Mouse (Mus musculus) limb, embryonic 14.5 days (tissue): Measurements from ENCODE around the gene Hist1h4c. TPM values are rescaled to one million over a fixed set of nuclear protein-coding genes. Genes with fewer than 3 reads are reported as not detected.

Source experiments
- ATAC-seq: fragments of 200-750 bp; cut with Nextera tagmentation; 2 replicates; pipeline ENCODE4 v1.8.0; 2017; ENCODE audit warnings: low read depth, moderate number of reproducible peaks, moderate TSS enrichment; ENCODE audit not compliant: low FRiP score
- DNase-seq: peaks from one replicate; pipeline ENCODE4 v3.0.0-alpha.2; 2015; ENCODE audit warnings: low spot score
- H3K27ac ChIP-seq: fragments of 300-500 bp; sonication (generic); replicated peaks from 2 replicates; pipeline ENCODE4 v1.5.1; 2014; ENCODE audit warnings: low read depth, mild to moderate bottlenecking, low read length, moderate library complexity, mixed read lengths
- H3K27me3 ChIP-seq: fragments of 300-500 bp; sonication (generic); 2 replicates; pipeline ENCODE4 v1.6.1; 2014; ENCODE audit warnings: low read length, mixed read lengths; ENCODE audit not compliant: control insufficient read depth, insufficient read depth
- H3K36me3 ChIP-seq: fragments of 300-500 bp; sonication (generic); 2 replicates; pipeline ENCODE4 v1.6.1; 2014; ENCODE audit warnings: mild to moderate bottlenecking, low read length, moderate library complexity, mixed read lengths; ENCODE audit not compliant: control insufficient read depth, insufficient read depth
- H3K4me1 ChIP-seq: fragments of 300-500 bp; sonication (generic); 2 replicates; pipeline ENCODE4 v1.6.1; 2014; ENCODE audit warnings: antibody characterized with exemption, low read length, mixed read lengths; ENCODE audit not compliant: control insufficient read depth, insufficient read depth
- H3K4me2 ChIP-seq: fragments of 300-500 bp; sonication (generic); replicated peaks from 2 replicates; pipeline ENCODE4 v1.6.1; 2014; ENCODE audit warnings: low read depth, mild to moderate bottlenecking, low read length, moderate library complexity; ENCODE audit not compliant: severe bottlenecking
- H3K4me3 ChIP-seq: fragments of 300-500 bp; sonication (generic); replicated peaks from 2 replicates; pipeline ENCODE4 v1.5.1; 2014; ENCODE audit warnings: low read length
- H3K9ac ChIP-seq: fragments of 300-500 bp; sonication (generic); 2 replicates; pipeline ENCODE4 v1.6.1; 2014; ENCODE audit warnings: mild to moderate bottlenecking, low read depth, low read length, moderate library complexity; ENCODE audit not compliant: severe bottlenecking
- H3K9me3 ChIP-seq: fragments of 300-500 bp; sonication (generic); 2 replicates; pipeline ENCODE4 v1.6.1; 2016; ENCODE audit warnings: low read length; ENCODE audit not compliant: control insufficient read depth
- POLR2A ChIP-seq: fragments of 200-500 bp; IDR thresholded peaks from 2 replicates; pipeline ENCODE4 v1.8.0; 2012; ENCODE audit warnings: inconsistent platforms, mild to moderate bottlenecking, moderate library complexity, borderline replicate concordance; ENCODE audit not compliant: insufficient read depth, insufficient read length; ENCODE audit errors: extremely low read depth
- WGBS: fragments of 180-500 bp; shearing (Covaris S2); extraction: QIAGEN DNeasy Blood & Tissue Kit; methylation state at CpG from one replicate; pipeline ENCODE4 v1.1.7; 2014; 5-methylcytosine and 5-hydroxymethylcytosine counted together
- microRNA-seq: library from miRNA; unstranded; fragments of <30 nt; microRNA quantifications from one replicate; pipeline ENCODE4, GENCODE M21; 2016
- polyA plus RNA-seq, 2 experiments: library from polyadenylated mRNA; depleted of rRNA in 1 of 2; stranded (reverse) in 1 of 2; unstranded in 1 of 2; fragments of >200 nt; fragmentation: Nextera tagmentation in 1 of 2; extraction: Ambion mirVana in 1 of 2; gene quantifications; 2 replicates each; pipeline versions ENCODE4 v1.2.1 to v1.2.3; 2012 to 2014

Hist1h4c gene
- polyA plus RNA-seq, 2 experiments, result 8.7 to 10.0 TPM

DNA sequence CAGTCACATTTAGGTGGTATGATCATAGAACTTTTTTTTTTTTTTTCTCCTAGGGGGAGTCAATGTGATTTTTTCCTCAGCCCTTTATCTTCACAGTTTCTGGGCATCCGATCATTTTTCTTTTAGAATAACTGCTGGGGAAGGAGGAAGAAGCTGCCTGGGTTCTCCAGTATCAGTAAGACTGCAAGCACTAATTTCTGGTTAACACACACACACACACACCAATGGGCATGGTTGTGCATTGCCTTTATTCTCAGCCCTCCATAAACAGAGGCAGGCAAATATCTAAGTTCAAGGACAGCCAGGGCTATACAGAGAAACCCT, 15.7 kb downstream of the Hist1h4c start:
- Histone ChIP-seq H3K27ac (peak overlapping the region; percentile 89), H3K4me1 (peaks cover 18% of the 10 kb centered on the region), H3K4me3 (peak overlapping the region; percentile 45), H3K4me2 (peak overlapping the region; percentile 50), H3K9ac (peak overlapping the region; percentile 54), H3K9me3 (no peaks in the 10 kb centered on the region), H3K36me3 (no peaks in the 10 kb centered on the region), H3K27me3 (no peaks in the 10 kb centered on the region)
- no peak for DNase-seq
- no peak for TF ChIP-seq POLR2A
- no peak for ATAC-seq
- WGBS, result 58% methylated on average over 1 of the region's 1 CpGs

- Histone ChIP-seq H3K4me3 (no peak overlapping the region), H3K9ac (no peak overlapping the region), H3K36me3 (no peaks in the 10 kb centered on the region), H3K4me2 (peak overlapping the region; percentile 50; the same call in 1 of the 2 replicates), H3K9me3 (no peaks in the 10 kb centered on the region), H3K4me1 (peaks cover 16% of the 10 kb centered on the region), H3K27me3 (no peaks in the 10 kb centered on the region), H3K27ac (no peak overlapping the region)
- TF ChIP-seq POLR2A, result no peak
- WGBS, result 82% methylated on average over 6 of the region's 6 CpGs
- no peak for ATAC-seq
- DNase-seq, result no peak
Measured at GRCm38 (mm10) chr13:23681990-23682582, 16.2 kb downstream of the Hist1h4c start.

DNA sequence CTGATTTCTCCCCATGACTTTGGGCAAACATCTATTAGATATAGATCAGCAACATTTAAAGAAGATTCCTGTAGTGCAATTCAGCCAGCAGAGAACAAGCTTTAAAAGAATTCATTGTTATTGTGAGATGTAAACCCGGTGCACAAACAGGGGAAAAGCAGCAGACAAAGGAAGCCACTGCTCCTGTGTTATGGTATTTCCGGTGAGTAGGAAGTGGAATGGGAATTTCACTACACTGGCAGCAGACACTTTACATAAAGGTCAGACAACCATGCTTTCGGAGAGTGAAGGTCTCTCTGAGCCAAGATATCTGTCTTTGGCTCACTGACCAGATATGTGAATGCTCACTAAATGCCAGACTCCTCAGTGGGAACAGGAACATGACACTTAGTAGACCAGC, 35.7 kb downstream of the Hist1h4c start:
- no peak for TF ChIP-seq POLR2A
- Histone ChIP-seq H3K9ac (no peak overlapping the region), H3K36me3 (no peaks in the 10 kb centered on the region), H3K27ac (no peak overlapping the region), H3K4me2 (no peak overlapping the region), H3K9me3 (no peaks in the 10 kb centered on the region), H3K27me3 (no peaks in the 10 kb centered on the region), H3K4me3 (no peak overlapping the region), H3K4me1 (no peaks in the 10 kb centered on the region)
- WGBS, result 67% methylated on average over 3 of the region's 3 CpGs
- ATAC-seq, result no peak
- no peak for DNase-seq

DNA sequence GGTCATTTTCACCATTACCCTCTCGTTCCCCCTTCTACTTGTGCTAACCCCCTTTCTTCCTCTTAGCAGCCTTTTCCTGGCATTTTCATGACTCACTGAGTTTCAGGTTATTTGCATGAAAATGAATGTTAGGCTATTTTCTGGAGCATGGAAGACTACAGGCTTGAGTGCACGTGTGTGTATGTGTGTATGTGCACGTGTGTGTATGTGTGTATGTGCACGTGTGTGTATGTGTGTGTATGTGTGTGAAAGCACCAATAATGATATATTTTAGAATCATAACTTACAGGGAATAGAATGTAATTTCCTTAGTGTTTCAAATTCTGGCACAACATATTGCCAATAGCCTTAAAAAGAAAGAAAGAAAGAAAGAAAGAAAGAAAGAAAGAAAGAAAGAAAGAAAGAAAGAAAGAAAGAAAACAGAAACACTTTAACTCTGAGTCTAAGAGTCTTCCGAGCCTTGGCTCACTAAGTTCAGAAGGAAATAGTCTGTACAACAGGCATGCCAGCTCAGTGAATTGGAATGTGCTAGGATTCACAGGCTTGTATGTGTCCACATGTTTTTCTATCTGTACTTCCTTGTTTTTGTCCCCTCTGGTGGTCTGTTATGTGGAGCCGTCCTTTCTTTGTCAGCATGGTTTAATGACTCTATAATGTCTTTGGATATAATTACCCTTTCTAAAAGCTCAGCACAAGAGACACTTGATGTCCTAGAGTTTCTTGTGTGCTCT, 38.5 kb downstream of the Hist1h4c start:
- Histone ChIP-seq H3K9ac (no peak overlapping the region), H3K9me3 (no peaks in the 10 kb centered on the region), H3K4me2 (no peak overlapping the region), H3K27ac (no peak overlapping the region), H3K36me3 (no peaks in the 10 kb centered on the region), H3K4me3 (no peak overlapping the region), H3K27me3 (no peaks in the 10 kb centered on the region), H3K4me1 (no peaks in the 10 kb centered on the region)
- DNase-seq, result no peak
- ATAC-seq, result no peak
- WGBS, result 72% methylated on average over 6 of the region's 6 CpGs
- no peak for TF ChIP-seq POLR2A

Small RNAs within 50 kb of the gene (microRNA-seq; reads per million reads assigned to microRNA genes)
- gene Gm44314, result not detected
- gene Gm44350, result not detected

Other genes with a start within 250 kb of the Hist1h4c start
Only the 30 nearest of the 38 such genes appear.
- 32.6 and 62.7 TPM in 2 replicates for gene Hist1h3g, start 163.0 kb downstream of the Hist1h4c start, polyA plus RNA-seq (2012; rRNA removed)
- 4.1 and 6.7 TPM in 2 replicates for gene Hist1h3g, start 163.0 kb downstream of the Hist1h4c start, polyA plus RNA-seq (2014; fragmentation: Nextera tagmentation; extraction: Ambion mirVana)
- gene Hist1h2bh, start 155.1 kb downstream of the Hist1h4c start, polyA plus RNA-seq (2012; rRNA removed), result 5.2 and 6.1 TPM in 2 replicates
- gene Hist1h2bh, start 155.1 kb downstream of the Hist1h4c start, polyA plus RNA-seq (2014; fragmentation: Nextera tagmentation; extraction: Ambion mirVana), result 0.48 and 0.57 TPM in 2 replicates
- 4.1 and 7.4 TPM in 2 replicates for gene Hist1h3f, start 154.4 kb downstream of the Hist1h4c start, polyA plus RNA-seq (2012; rRNA removed)
- gene Hist1h3f, start 154.4 kb downstream of the Hist1h4c start, polyA plus RNA-seq (2014; fragmentation: Nextera tagmentation; extraction: Ambion mirVana), result 0.65 and 1.00 TPM in 2 replicates
- gene Hist1h4f, start 146.8 kb downstream of the Hist1h4c start, polyA plus RNA-seq (2012; rRNA removed), result 13.7 and 21.4 TPM in 2 replicates
- gene Hist1h4f, start 146.8 kb downstream of the Hist1h4c start, polyA plus RNA-seq (2014; fragmentation: Nextera tagmentation; extraction: Ambion mirVana), result 2.6 and 2.8 TPM in 2 replicates
- 0.50 and 0.62 TPM in 2 replicates for gene Hist1h1d, start 145.2 kb downstream of the Hist1h4c start, polyA plus RNA-seq (2012; rRNA removed)
- 0.47 and 0.61 TPM in 2 replicates for gene Hist1h1d, start 145.2 kb downstream of the Hist1h4c start, polyA plus RNA-seq (2014; fragmentation: Nextera tagmentation; extraction: Ambion mirVana)
- gene Hist1h3e, start 136.1 kb downstream of the Hist1h4c start, polyA plus RNA-seq (2012; rRNA removed), result 36.1 and 54.1 TPM in 2 replicates
- gene Hist1h3e, start 136.1 kb downstream of the Hist1h4c start, polyA plus RNA-seq (2014; fragmentation: Nextera tagmentation; extraction: Ambion mirVana), result 6.7 and 7.0 TPM in 2 replicates
- 19.8 and 35.0 TPM in 2 replicates for gene Hist1h2ae, start 127.2 kb downstream of the Hist1h4c start, polyA plus RNA-seq (2012; rRNA removed)
- 103 and 109 TPM in 2 replicates for gene Hist1h2ae, start 127.2 kb downstream of the Hist1h4c start, polyA plus RNA-seq (2014; fragmentation: Nextera tagmentation; extraction: Ambion mirVana)
- 38.9 and 60.8 TPM in 2 replicates for gene Hist1h2bg, start 127.1 kb downstream of the Hist1h4c start, polyA plus RNA-seq (2012; rRNA removed)
- gene Hist1h2bg, start 127.1 kb downstream of the Hist1h4c start, polyA plus RNA-seq (2014; fragmentation: Nextera tagmentation; extraction: Ambion mirVana), result 6.9 and 10.0 TPM in 2 replicates
- gene Hist1h2bf, start 124.3 kb downstream of the Hist1h4c start, polyA plus RNA-seq (2012; rRNA removed), result 17.8 and 25.9 TPM in 2 replicates
- gene Hist1h2bf, start 124.3 kb downstream of the Hist1h4c start, polyA plus RNA-seq (2014; fragmentation: Nextera tagmentation; extraction: Ambion mirVana), result 5.3 and 8.5 TPM in 2 replicates
- gene Hist1h2ad, start 124.1 kb downstream of the Hist1h4c start, polyA plus RNA-seq (2012; rRNA removed), result 6.1 and 13.9 TPM in 2 replicates
- 1.2 and 5.3 TPM in 2 replicates for gene Hist1h2ad, start 124.1 kb downstream of the Hist1h4c start, polyA plus RNA-seq (2014; fragmentation: Nextera tagmentation; extraction: Ambion mirVana)
- gene Hist1h3d, start 122.7 kb downstream of the Hist1h4c start, polyA plus RNA-seq (2012; rRNA removed), result 30.0 and 33.8 TPM in 2 replicates
- gene Hist1h3d, start 122.7 kb downstream of the Hist1h4c start, polyA plus RNA-seq (2014; fragmentation: Nextera tagmentation; extraction: Ambion mirVana), result 6.8 and 10.4 TPM in 2 replicates
- gene Hist1h4d, start 116.9 kb downstream of the Hist1h4c start, polyA plus RNA-seq (2012; rRNA removed), result 9.4 and 9.8 TPM in 2 replicates
- 95.5 and 101 TPM in 2 replicates for gene Hist1h4d, start 116.9 kb downstream of the Hist1h4c start, polyA plus RNA-seq (2014; fragmentation: Nextera tagmentation; extraction: Ambion mirVana)
- gene Hist1h2be, start 77.3 kb downstream of the Hist1h4c start, polyA plus RNA-seq (2012; rRNA removed), result 3.0 and 3.4 TPM in 2 replicates
- gene Hist1h2be, start 77.3 kb downstream of the Hist1h4c start, polyA plus RNA-seq (2014; fragmentation: Nextera tagmentation; extraction: Ambion mirVana), result 1.2 and 1.5 TPM in 2 replicates
- gene Hist1h1e, start 75.9 kb downstream of the Hist1h4c start, polyA plus RNA-seq (2012; rRNA removed), result 7.4 and 7.7 TPM in 2 replicates
- gene Hist1h1e, start 75.9 kb downstream of the Hist1h4c start, polyA plus RNA-seq (2014; fragmentation: Nextera tagmentation; extraction: Ambion mirVana), result 15.8 and 16.4 TPM in 2 replicates
- gene Hist1h2ac, start 14.5 kb downstream of the Hist1h4c start, polyA plus RNA-seq (2012; rRNA removed), result 1.6 and 2.7 TPM in 2 replicates
- gene Hist1h2ac, start 14.5 kb downstream of the Hist1h4c start, polyA plus RNA-seq (2014; fragmentation: Nextera tagmentation; extraction: Ambion mirVana), result 0.65 and 0.78 TPM in 2 replicates
- gene Hist1h2bc, start 14.3 kb downstream of the Hist1h4c start, polyA plus RNA-seq (2012; rRNA removed), result 48.2 and 49.5 TPM in 2 replicates
- gene Hist1h2bc, start 14.3 kb downstream of the Hist1h4c start, polyA plus RNA-seq (2014; fragmentation: Nextera tagmentation; extraction: Ambion mirVana), result 34.9 and 44.4 TPM in 2 replicates
- 0.20 and 0.33 TPM in 2 replicates for gene Hist1h1t, start 2.6 kb downstream of the Hist1h4c start, polyA plus RNA-seq (2012; rRNA removed)
- 0.21 TPM in 1 of 2 replicates, not detected in the other for gene Hist1h1t, start 2.6 kb downstream of the Hist1h4c start, polyA plus RNA-seq (2014; fragmentation: Nextera tagmentation; extraction: Ambion mirVana)
- 3.6 and 4.5 TPM in 2 replicates for gene Hfe, start 12.4 kb upstream of the Hist1h4c start, polyA plus RNA-seq (2012; rRNA removed)
- gene Hfe, start 12.4 kb upstream of the Hist1h4c start, polyA plus RNA-seq (2014; fragmentation: Nextera tagmentation; extraction: Ambion mirVana), result 9.3 and 10.5 TPM in 2 replicates
- 23.7 and 28.5 TPM in 2 replicates for gene Hist1h1c, start 40.4 kb upstream of the Hist1h4c start, polyA plus RNA-seq (2012; rRNA removed)
- gene Hist1h1c, start 40.4 kb upstream of the Hist1h4c start, polyA plus RNA-seq (2014; fragmentation: Nextera tagmentation; extraction: Ambion mirVana), result 24.7 and 27.5 TPM in 2 replicates
- 41.4 and 92.0 TPM in 2 replicates for gene Hist1h3c, start 47.1 kb upstream of the Hist1h4c start, polyA plus RNA-seq (2012; rRNA removed)
- 8.1 and 12.0 TPM in 2 replicates for gene Hist1h3c, start 47.1 kb upstream of the Hist1h4c start, polyA plus RNA-seq (2014; fragmentation: Nextera tagmentation; extraction: Ambion mirVana)
- gene Hist1h2bb, start 48.3 kb upstream of the Hist1h4c start, polyA plus RNA-seq (2012; rRNA removed), result 13.5 and 15.9 TPM in 2 replicates
- gene Hist1h2bb, start 48.3 kb upstream of the Hist1h4c start, polyA plus RNA-seq (2014; fragmentation: Nextera tagmentation; extraction: Ambion mirVana), result 1.2 and 1.4 TPM in 2 replicates
- 37.1 and 40.4 TPM in 2 replicates for gene Hist1h2ab, start 52.7 kb upstream of the Hist1h4c start, polyA plus RNA-seq (2012; rRNA removed)
- 39.0 and 40.1 TPM in 2 replicates for gene Hist1h2ab, start 52.7 kb upstream of the Hist1h4c start, polyA plus RNA-seq (2014; fragmentation: Nextera tagmentation; extraction: Ambion mirVana)
- 52.4 and 65.5 TPM in 2 replicates for gene Hist1h3b, start 53.8 kb upstream of the Hist1h4c start, polyA plus RNA-seq (2012; rRNA removed)
- 6.5 and 12.4 TPM in 2 replicates for gene Hist1h3b, start 53.8 kb upstream of the Hist1h4c start, polyA plus RNA-seq (2014; fragmentation: Nextera tagmentation; extraction: Ambion mirVana)
- 20.0 and 26.6 TPM in 2 replicates for gene Hist1h4b, start 58.6 kb upstream of the Hist1h4c start, polyA plus RNA-seq (2012; rRNA removed)
- gene Hist1h4b, start 58.6 kb upstream of the Hist1h4c start, polyA plus RNA-seq (2014; fragmentation: Nextera tagmentation; extraction: Ambion mirVana), result 4.4 and 6.6 TPM in 2 replicates
- 10.1 and 16.1 TPM in 2 replicates for gene Hist1h4a, start 62.8 kb upstream of the Hist1h4c start, polyA plus RNA-seq (2012; rRNA removed)
- gene Hist1h4a, start 62.8 kb upstream of the Hist1h4c start, polyA plus RNA-seq (2014; fragmentation: Nextera tagmentation; extraction: Ambion mirVana), result 0.84 and 0.90 TPM in 2 replicates
- gene Hist1h3a, start 63.9 kb upstream of the Hist1h4c start, polyA plus RNA-seq (2012; rRNA removed), result 39.9 and 88.3 TPM in 2 replicates
- gene Hist1h3a, start 63.9 kb upstream of the Hist1h4c start, polyA plus RNA-seq (2014; fragmentation: Nextera tagmentation; extraction: Ambion mirVana), result 7.8 and 8.6 TPM in 2 replicates
- gene Hist1h1a, start 65.2 kb upstream of the Hist1h4c start, polyA plus RNA-seq (2012; rRNA removed), result 4.7 and 5.4 TPM in 2 replicates
- 3.6 and 4.8 TPM in 2 replicates for gene Hist1h1a, start 65.2 kb upstream of the Hist1h4c start, polyA plus RNA-seq (2014; fragmentation: Nextera tagmentation; extraction: Ambion mirVana)
- gene Trim38, start 71.5 kb upstream of the Hist1h4c start, polyA plus RNA-seq (2012; rRNA removed), result 0.04 and 0.13 TPM in 2 replicates
- not detected in 2 replicates for gene Trim38, start 71.5 kb upstream of the Hist1h4c start, polyA plus RNA-seq (2014; fragmentation: Nextera tagmentation; extraction: Ambion mirVana)
- gene Slc17a2, start 108.5 kb upstream of the Hist1h4c start, polyA plus RNA-seq (2012; rRNA removed), result 0.01 TPM in 1 of 2 replicates, not detected in the other
- not detected in 2 replicates for gene Slc17a2, start 108.5 kb upstream of the Hist1h4c start, polyA plus RNA-seq (2014; fragmentation: Nextera tagmentation; extraction: Ambion mirVana)
- 0.20 and 0.29 TPM in 2 replicates for gene Slc17a3, start 141.0 kb upstream of the Hist1h4c start, polyA plus RNA-seq (2012; rRNA removed)
- gene Slc17a3, start 141.0 kb upstream of the Hist1h4c start, polyA plus RNA-seq (2014; fragmentation: Nextera tagmentation; extraction: Ambion mirVana), result 0.39 and 0.44 TPM in 2 replicates